Mouse (Mus musculus): ENCODE measurements at regions not wholly inside any gene's neighbourhood (a gene's known extent, or its start where the extent isn't known, plus 50 kb on each side); places are given as distances from the start of the nearest gene placed in this dataset.

DNA sequence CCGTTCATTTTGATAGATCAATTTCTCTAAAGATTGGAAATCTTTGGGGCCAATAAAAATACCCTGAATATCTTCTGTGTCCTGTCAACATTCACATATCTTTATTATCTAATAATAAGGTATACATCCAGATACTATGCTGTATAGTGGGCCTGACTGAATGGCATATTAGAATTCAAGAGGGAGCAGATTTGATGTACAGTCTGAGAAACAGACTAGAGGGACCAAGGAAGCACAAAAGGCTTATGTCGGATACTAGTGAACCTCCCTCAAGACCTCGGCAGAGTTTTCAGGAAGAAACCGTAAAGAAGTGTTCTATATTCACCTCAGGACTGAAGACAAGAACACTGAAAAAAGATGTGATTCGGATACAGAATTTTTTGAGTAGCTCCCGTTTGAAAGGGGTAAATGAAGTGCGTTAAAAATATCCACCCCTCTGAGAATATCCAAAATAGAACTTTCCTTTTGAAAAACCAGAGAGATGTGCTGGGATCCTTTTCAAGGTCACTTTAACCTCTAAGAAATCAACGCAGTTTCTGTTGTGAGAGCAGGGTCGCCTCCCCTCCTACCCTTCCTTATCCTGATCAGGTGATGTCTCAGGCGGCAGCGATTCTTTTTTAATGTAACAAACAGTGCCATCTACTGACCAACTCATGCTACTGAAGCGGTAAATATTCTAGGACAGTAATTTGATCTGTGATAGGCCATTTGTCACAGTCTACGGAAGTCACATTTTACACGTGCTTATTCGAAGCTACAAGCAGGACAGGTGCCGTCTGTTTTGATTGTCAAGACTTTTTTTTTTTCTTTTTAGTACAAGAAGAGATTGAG, 485.1 kb upstream of the Hsf2 start:
- TF ChIP-seq POLR2A (IDR thresholded peaks at IDR 0.05; ENCODE audit: borderline replicate concordance, insufficient read depth, low read length) (no peak), CTCF (IDR thresholded peaks at IDR 0.05; ENCODE audit: borderline replicate concordance, insufficient read depth, low read depth, low read length) (peak; percentile 66; the same call in 1 of the 2 replicates)

Measured in cerebellum, adult 2 months (tissue).